Mouse (Mus musculus): ENCODE data around the gene Smco2. TPM values are rescaled to one million over a fixed set of nuclear protein-coding genes. Genes with fewer than 3 reads are reported as not detected.

The Smco2 gene
- polyA plus RNA-seq, 1 experiment from 2014 or later = not detected

- Histone ChIP-seq H3K4me3 (ENCODE audit: low read depth, low read length) (no peak overlapping the region), H3K4me1 (ENCODE audit: control insufficient read depth, insufficient read depth, low read length) (peaks cover 8% of the 10 kb centered on the region; the same call in 1 of the 2 replicates), H3K27ac (replicated peaks; ENCODE audit: low read depth, low read length) (no peak overlapping the region), H3K9ac (ENCODE audit: low read depth, low read length) (0 out of 2 replicates have a peak overlapping the region, but pooled peaks have one; percentile 8), H3K9me3 (ENCODE audit: control insufficient read depth, low read length) (peaks cover 1% of the 10 kb centered on the region; the same call in 1 of the 2 replicates), H3K36me3 (ENCODE audit: control insufficient read depth, insufficient read depth, low read length) (no peaks in the 10 kb centered on the region), H3K27me3 (replicated peaks; ENCODE audit: control insufficient read depth, insufficient read depth, low read length) (no peaks in the 10 kb centered on the region), H3K4me2 (ENCODE audit: low read depth, low read length) (no peak overlapping the region)
- ATAC-seq (ENCODE audit: low read depth) (no peak), DNase-seq (ENCODE audit: low spot score) (no peak)
- 59% methylated on average over 13 of the region's 13 CpGs for WGBS
Measured at GRCm38 (mm10) chr6:146881896-146882770, 32.2 kb downstream of the Smco2 start.

- no peaks in the 10 kb centered on the region for H3K9me3 ChIP-seq (ENCODE audit: control insufficient read depth, low read length)
- WGBS = 71% methylated on average over 2 of the region's 2 CpGs
Measured at GRCm38 (mm10) chr6:146883426-146883825, 33.5 kb downstream of the Smco2 start.

GRCm38 (mm10) chr6:146884171-146884570 lies 34.3 kb downstream of the Smco2 start:
- Histone ChIP-seq H3K4me3 (ENCODE audit: low read depth, low read length) (no peak overlapping the region), H3K9ac (ENCODE audit: low read depth, low read length) (no peak overlapping the region), H3K27ac (replicated peaks; ENCODE audit: low read depth, low read length) (no peak overlapping the region), H3K4me2 (ENCODE audit: low read depth, low read length) (no peak overlapping the region), H3K9me3 (ENCODE audit: control insufficient read depth, low read length) (no peaks in the 10 kb centered on the region), H3K36me3 (ENCODE audit: control insufficient read depth, insufficient read depth, low read length) (no peaks in the 10 kb centered on the region), H3K4me1 (ENCODE audit: control insufficient read depth, insufficient read depth, low read length) (peaks cover 14% of the 10 kb centered on the region), H3K27me3 (replicated peaks; ENCODE audit: control insufficient read depth, insufficient read depth, low read length) (no peaks in the 10 kb centered on the region)
- DNase-seq (ENCODE audit: low spot score) (no peak), ATAC-seq (ENCODE audit: low read depth) (no peak)
- 74% methylated on average over 3 of the region's 3 CpGs for WGBS

More at GRCm38 (mm10) chr6:146883426-146883825, 33.5 kb downstream of the Smco2 start:
- Histone ChIP-seq H3K4me1 (ENCODE audit: control insufficient read depth, insufficient read depth, low read length) (peaks cover 11% of the 10 kb centered on the region; the same call in 1 of the 2 replicates), H3K4me3 (ENCODE audit: low read depth, low read length) (no peak overlapping the region), H3K27ac (replicated peaks; ENCODE audit: low read depth, low read length) (no peak overlapping the region), H3K36me3 (ENCODE audit: control insufficient read depth, insufficient read depth, low read length) (no peaks in the 10 kb centered on the region), H3K27me3 (replicated peaks; ENCODE audit: control insufficient read depth, insufficient read depth, low read length) (no peaks in the 10 kb centered on the region), H3K4me2 (ENCODE audit: low read depth, low read length) (no peak overlapping the region), H3K9ac (ENCODE audit: low read depth, low read length) (no peak overlapping the region)
- DNase-seq (ENCODE audit: low spot score) (no peak), ATAC-seq (ENCODE audit: low read depth) (no peak)

GRCm38 (mm10) chr6:146884851-146885250 lies 34.9 kb downstream of the Smco2 start:
- no peak overlapping the region for H3K4me3 ChIP-seq (ENCODE audit: low read depth, low read length)
- DNase-seq (ENCODE audit: low spot score) (peak; percentile 66), ATAC-seq (ENCODE audit: low read depth) (no peak)
- no peak overlapping the region for H3K4me2 ChIP-seq (ENCODE audit: low read depth, low read length)
- H3K36me3 ChIP-seq (ENCODE audit: control insufficient read depth, insufficient read depth, low read length) = no peaks in the 10 kb centered on the region
- no peak overlapping the region for H3K9ac ChIP-seq (ENCODE audit: low read depth, low read length)
- H3K27me3 ChIP-seq (replicated peaks; ENCODE audit: control insufficient read depth, insufficient read depth, low read length) = no peaks in the 10 kb centered on the region
- H3K27ac ChIP-seq (replicated peaks; ENCODE audit: low read depth, low read length) = no peak overlapping the region
- peaks cover 20% of the 10 kb centered on the region for H3K4me1 ChIP-seq (ENCODE audit: control insufficient read depth, insufficient read depth, low read length)
- H3K9me3 ChIP-seq (ENCODE audit: control insufficient read depth, low read length) = no peaks in the 10 kb centered on the region
- 20% methylated on average over 4 of the region's 4 CpGs for WGBS

- H3K9me3 ChIP-seq (ENCODE audit: control insufficient read depth, low read length) = no peaks in the 10 kb centered on the region
- H3K36me3 ChIP-seq (ENCODE audit: control insufficient read depth, insufficient read depth, low read length) = no peaks in the 10 kb centered on the region
- no peaks in the 10 kb centered on the region for H3K27me3 ChIP-seq (replicated peaks; ENCODE audit: control insufficient read depth, insufficient read depth, low read length)
- WGBS = 1% methylated on average over 47 of the region's 80 CpGs
- H3K9ac ChIP-seq (ENCODE audit: low read depth, low read length) = peak within 1 kb of the TSS; percentile 88
- H3K27ac ChIP-seq (replicated peaks; ENCODE audit: low read depth, low read length) = peak within 1 kb of the TSS; percentile 84
- H3K4me3 ChIP-seq (ENCODE audit: low read depth, low read length) = peak within 1 kb of the TSS; percentile 82
- ATAC-seq (ENCODE audit: low read depth) (peak; percentile 94), DNase-seq (ENCODE audit: low spot score) (peak; percentile 95)
- H3K4me2 ChIP-seq (ENCODE audit: low read depth, low read length) = peak within 1 kb of the TSS; percentile 85
- peaks cover 32% of the 10 kb centered on the region for H3K4me1 ChIP-seq (ENCODE audit: control insufficient read depth, insufficient read depth, low read length)
Measured at GRCm38 (mm10) chr6:146887958-146888659, 38.2 kb downstream of the Smco2 start, which contains the start of gene Ppfibp1. Gene Ppfibp1 (plus strand): TSS chr6:146888487.

DNA sequence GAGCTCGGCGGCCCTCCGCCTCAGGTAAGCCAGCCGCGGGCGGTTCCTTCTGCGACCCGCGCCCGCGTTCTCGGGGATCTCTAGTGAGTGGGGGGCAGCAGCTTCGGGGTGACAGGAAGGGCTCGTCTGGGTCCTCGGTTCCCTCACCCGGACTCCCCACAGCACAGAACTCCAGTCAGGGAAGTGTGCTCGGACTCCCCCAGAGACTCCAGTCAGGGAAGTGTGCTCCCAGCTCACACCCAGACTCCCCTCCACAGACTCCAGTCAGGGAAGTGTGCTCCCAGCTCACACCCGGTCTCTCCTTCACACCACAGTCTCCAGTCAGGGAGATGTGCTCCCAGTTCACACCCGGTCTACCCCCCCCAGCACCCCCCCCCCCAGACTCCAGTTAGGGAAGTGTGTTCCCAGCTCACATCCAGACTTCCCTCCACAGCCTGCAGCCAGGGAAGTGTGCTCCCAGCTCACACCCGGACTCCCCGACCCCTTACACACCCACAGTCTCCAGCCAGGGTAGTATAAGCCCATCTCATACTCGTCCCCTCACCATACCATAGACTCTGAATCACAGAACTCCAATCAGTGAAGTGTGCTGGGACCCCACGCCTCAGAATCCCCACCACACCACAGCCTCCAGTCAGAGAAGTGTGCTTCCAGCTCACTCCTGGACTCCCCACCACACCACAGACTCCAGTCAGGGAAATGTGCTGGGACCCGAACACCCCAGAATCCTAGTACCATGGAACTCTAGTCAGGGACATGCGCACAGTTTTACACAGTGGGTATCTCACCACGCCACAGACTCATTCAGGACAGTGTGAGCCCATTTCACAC lies 39.0 kb downstream of the Smco2 start:
- Histone ChIP-seq H3K9me3 (ENCODE audit: control insufficient read depth, low read length) (no peaks in the 10 kb centered on the region), H3K36me3 (ENCODE audit: control insufficient read depth, insufficient read depth, low read length) (no peaks in the 10 kb centered on the region), H3K4me2 (ENCODE audit: low read depth, low read length) (peak overlapping the region; percentile 85), H3K27ac (replicated peaks; ENCODE audit: low read depth, low read length) (peak overlapping the region; percentile 84), H3K4me1 (ENCODE audit: control insufficient read depth, insufficient read depth, low read length) (peaks cover 39% of the 10 kb centered on the region), H3K4me3 (ENCODE audit: low read depth, low read length) (peak overlapping the region; percentile 82), H3K27me3 (replicated peaks; ENCODE audit: control insufficient read depth, insufficient read depth, low read length) (no peaks in the 10 kb centered on the region), H3K9ac (ENCODE audit: low read depth, low read length) (peak overlapping the region; percentile 88)
- WGBS = 9% methylated on average over 19 of the region's 26 CpGs
- DNase-seq (ENCODE audit: low spot score) = peak; percentile 46
- ATAC-seq (ENCODE audit: low read depth) = peak; percentile 45

- DNase-seq (ENCODE audit: low spot score) (no peak), ATAC-seq (ENCODE audit: low read depth) (no peak)
- H3K9ac ChIP-seq (ENCODE audit: low read depth, low read length) = peak overlapping the region; percentile 45
- peak overlapping the region; percentile 40 for H3K27ac ChIP-seq (replicated peaks; ENCODE audit: low read depth, low read length)
- peak overlapping the region; percentile 82 for H3K4me3 ChIP-seq (ENCODE audit: low read depth, low read length)
- no peaks in the 10 kb centered on the region for H3K9me3 ChIP-seq (ENCODE audit: control insufficient read depth, low read length)
- H3K27me3 ChIP-seq (replicated peaks; ENCODE audit: control insufficient read depth, insufficient read depth, low read length) = no peaks in the 10 kb centered on the region
- WGBS = 42% methylated on average over 2 of the region's 2 CpGs
- H3K4me1 ChIP-seq (ENCODE audit: control insufficient read depth, insufficient read depth, low read length) = peaks cover 37% of the 10 kb centered on the region
- peak overlapping the region; percentile 85 for H3K4me2 ChIP-seq (ENCODE audit: low read depth, low read length)
- H3K36me3 ChIP-seq (ENCODE audit: control insufficient read depth, insufficient read depth, low read length) = no peaks in the 10 kb centered on the region
Measured at GRCm38 (mm10) chr6:146890215-146890614, 40.3 kb downstream of the Smco2 start.

DNA sequence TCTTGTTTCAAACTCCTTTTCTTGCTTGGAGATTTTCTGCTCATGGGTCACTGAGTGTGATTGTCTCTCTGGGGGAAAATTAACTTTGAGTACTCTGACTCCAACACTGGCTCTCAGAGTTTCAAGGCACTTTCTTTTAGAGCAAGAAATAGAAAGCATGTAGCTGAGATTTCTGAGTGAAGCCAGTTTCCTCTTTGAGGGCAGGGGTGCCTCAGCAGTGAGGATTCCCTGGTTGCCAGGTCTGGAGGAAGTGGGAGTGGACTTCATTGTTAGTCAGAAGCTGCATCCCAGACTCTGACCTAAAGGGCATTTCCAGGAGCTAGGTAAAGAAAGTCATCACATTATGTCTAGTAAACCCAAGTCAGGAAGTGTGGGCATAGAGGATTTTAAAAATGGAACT lies 40.7 kb downstream of the Smco2 start:
- Histone ChIP-seq H3K27ac (replicated peaks; ENCODE audit: low read depth, low read length) (peak overlapping the region; percentile 40), H3K9me3 (ENCODE audit: control insufficient read depth, low read length) (no peaks in the 10 kb centered on the region), H3K4me2 (ENCODE audit: low read depth, low read length) (peak overlapping the region; percentile 85), H3K9ac (ENCODE audit: low read depth, low read length) (peak overlapping the region; percentile 45), H3K27me3 (replicated peaks; ENCODE audit: control insufficient read depth, insufficient read depth, low read length) (no peaks in the 10 kb centered on the region), H3K36me3 (ENCODE audit: control insufficient read depth, insufficient read depth, low read length) (no peaks in the 10 kb centered on the region), H3K4me3 (ENCODE audit: low read depth, low read length) (peak overlapping the region; percentile 82), H3K4me1 (ENCODE audit: control insufficient read depth, insufficient read depth, low read length) (peaks cover 35% of the 10 kb centered on the region)
- DNase-seq (ENCODE audit: low spot score) (peak; percentile 31), ATAC-seq (ENCODE audit: low read depth) (no peak)
